Mouse (Mus musculus) yolk sac, embryonic 10.5 days (tissue): ENCODE measurements at regions not wholly inside any gene's neighbourhood (a gene's known extent, or its start where the extent isn't known, plus 50 kb on each side); places are given as distances from the start of the nearest gene placed in this dataset.

Experiments used
- DNase-seq: peaks from one replicate; pipeline ENCODE4 v3.0.0-alpha.2; 2017; ENCODE audit warnings: low spot score

- no peak for DNase-seq
These were observed 114.0 kb upstream of the Nxt1 start for GRCm38 (mm10) chr2:148558365-148558764.

GRCm38 (mm10) chr2:148551207-148551606, 107.8 kb upstream of the Cd93 start:
- no peak for DNase-seq

GRCm38 (mm10) chr2:148549618-148550017, 106.3 kb upstream of the Cd93 start:
- DNase-seq: no peak

- no peak for DNase-seq
These were observed 99.0 kb upstream of the Cd93 start for GRCm38 (mm10) chr2:148542340-148542739.

GRCm38 (mm10) chr2:148537914-148538510, 94.6 kb upstream of the Cd93 start:
- DNase-seq: no peak

GRCm38 (mm10) chr2:148537251-148537650, 93.9 kb upstream of the Cd93 start:
- DNase-seq: no peak

- DNase-seq: no peak
These were observed 93.2 kb upstream of the Cd93 start for GRCm38 (mm10) chr2:148536608-148537007.

- no peak for DNase-seq
These were observed 92.3 kb upstream of the Cd93 start for GRCm38 (mm10) chr2:148535562-148536180.

GRCm38 (mm10) chr2:148532051-148532450, 88.7 kb upstream of the Cd93 start:
- DNase-seq: no peak

GRCm38 (mm10) chr2:148530546-148530945, 87.2 kb upstream of the Cd93 start:
- DNase-seq: no peak

- DNase-seq: no peak
These were observed 86.5 kb upstream of the Cd93 start for GRCm38 (mm10) chr2:148529900-148530299.

- no peak for DNase-seq
These were observed 84.4 kb upstream of the Cd93 start for GRCm38 (mm10) chr2:148527755-148528154.

- no peak for DNase-seq
These were observed 82.1 kb upstream of the Cd93 start for GRCm38 (mm10) chr2:148525496-148525895.

- no peak for DNase-seq
These were observed 80.0 kb upstream of the Cd93 start for GRCm38 (mm10) chr2:148523401-148523800.

- DNase-seq: no peak
These were observed 79.6 kb upstream of the Cd93 start for GRCm38 (mm10) chr2:148522936-148523335.

GRCm38 (mm10) chr2:148521966-148522575, 78.7 kb upstream of the Cd93 start:
- no peak for DNase-seq

- no peak for DNase-seq
These were observed 76.9 kb upstream of the Cd93 start for GRCm38 (mm10) chr2:148520291-148520690.

- no peak for DNase-seq
These were observed 76.4 kb upstream of the Cd93 start for GRCm38 (mm10) chr2:148519689-148520290.

GRCm38 (mm10) chr2:148517906-148518305, 74.5 kb upstream of the Cd93 start:
- DNase-seq: no peak

- no peak for DNase-seq
These were observed 66.8 kb upstream of the Cd93 start for GRCm38 (mm10) chr2:148510008-148510681.

GRCm38 (mm10) chr2:148509357-148509756, 66.0 kb upstream of the Cd93 start:
- DNase-seq: no peak

- no peak for DNase-seq
These were observed 64.2 kb upstream of the Cd93 start for GRCm38 (mm10) chr2:148507523-148507922.

- no peak for DNase-seq
These were observed 63.6 kb upstream of the Cd93 start for GRCm38 (mm10) chr2:148506966-148507365.
